Mouse (Mus musculus): ENCODE results near the gene Cfc1. TPM values are rescaled to one million over a fixed set of nuclear protein-coding genes. Genes with fewer than 3 reads are reported as not detected.
A peak's percentile ranks its signal among the peaks of the same experiment; 100 is the strongest.
"Not testable (repeated sequence)": the region's sequence is repeated elsewhere in the genome, so short reads cannot be mapped to it uniquely, and the experiment has no call there.

The Cfc1 gene
- not detected in 2 replicates for polyA plus RNA-seq (2016; fragmentation: Nextera tagmentation; extraction: Ambion mirVana)

- H3K27ac ChIP-seq (replicated peaks); DNase-seq (ENCODE audit: low spot score); H3K36me3 ChIP-seq; H3K9me3 ChIP-seq (replicated peaks): not testable (repeated sequence)
- Histone ChIP-seq H3K4me3 (peak within 1 kb of the TSS; percentile 34; the same call in 1 of the 2 replicates), H3K27me3 (ENCODE audit: low read depth, poor library complexity, severe bottlenecking) (peaks cover 47% of the 10 kb centered on the region), H3K4me1 (peaks cover 12% of the 10 kb centered on the region)
- 32% methylated on average over 7 of the region's 7 CpGs for WGBS
Observed at GRCm38 (mm10) chr1:34535043-34535698, at the start of gene Cfc1. Gene Cfc1, plus strand, starts transcription at chr1:34535648.

GRCm38 (mm10) chr1:34487383-34487782 is 48.1 kb upstream of the Cfc1 start:
- no peak for DNase-seq (ENCODE audit: low spot score)
- H3K4me1 ChIP-seq = peaks cover 8% of the 10 kb centered on the region
- 89% methylated on average over 3 of the region's 3 CpGs for WGBS
- H3K27ac ChIP-seq (replicated peaks) = no peak overlapping the region
- no peaks in the 10 kb centered on the region for H3K36me3 ChIP-seq
- no peak overlapping the region for H3K4me3 ChIP-seq
- peaks cover 11% of the 10 kb centered on the region for H3K27me3 ChIP-seq (ENCODE audit: low read depth, poor library complexity, severe bottlenecking)
- no peaks in the 10 kb centered on the region for H3K9me3 ChIP-seq (replicated peaks)

- no peak for DNase-seq (ENCODE audit: low spot score)
- 89% methylated on average over 6 of the region's 6 CpGs for WGBS
- Histone ChIP-seq H3K4me3 (no peak overlapping the region), H3K27ac (replicated peaks) (no peak overlapping the region), H3K9me3 (replicated peaks) (no peaks in the 10 kb centered on the region), H3K4me1 (peaks cover 8% of the 10 kb centered on the region), H3K27me3 (ENCODE audit: low read depth, poor library complexity, severe bottlenecking) (peaks cover 11% of the 10 kb centered on the region), H3K36me3 (no peaks in the 10 kb centered on the region)
Observed at GRCm38 (mm10) chr1:34489852-34490541, 45.5 kb upstream of the Cfc1 start.

- Histone ChIP-seq H3K4me1 (no peaks in the 10 kb centered on the region), H3K9me3 (replicated peaks) (no peaks in the 10 kb centered on the region), H3K27me3 (ENCODE audit: low read depth, poor library complexity, severe bottlenecking) (no peaks in the 10 kb centered on the region), H3K4me3 (no peak overlapping the region), H3K36me3 (no peaks in the 10 kb centered on the region), H3K27ac (replicated peaks) (no peak overlapping the region)
- WGBS = 88% methylated on average over 4 of the region's 4 CpGs
- DNase-seq (ENCODE audit: low spot score) = no peak
Observed at GRCm38 (mm10) chr1:34491480-34491879, 44.0 kb upstream of the Cfc1 start.

- 46% methylated on average over 3 of the region's 3 CpGs for WGBS
Observed at GRCm38 (mm10) chr1:34502991-34503390, 32.5 kb upstream of the Cfc1 start.

GRCm38 (mm10) chr1:34505307-34505706 is 30.1 kb upstream of the Cfc1 start:
- WGBS = 68% methylated on average over 7 of the region's 7 CpGs
- no peak for DNase-seq (ENCODE audit: low spot score)

More at GRCm38 (mm10) chr1:34502991-34503390, 32.5 kb upstream of the Cfc1 start:
- Histone ChIP-seq H3K4me1 (0 out of 2 replicates have a peak, but pooled peaks cover 5% of the 10 kb centered on the region), H3K27me3 (ENCODE audit: low read depth, poor library complexity, severe bottlenecking) (no peaks in the 10 kb centered on the region), H3K9me3 (replicated peaks) (no peaks in the 10 kb centered on the region; the same call in 1 of the 2 replicates), H3K27ac (replicated peaks) (no peak overlapping the region), H3K4me3 (no peak overlapping the region), H3K36me3 (no peaks in the 10 kb centered on the region)
- no peak for DNase-seq (ENCODE audit: low spot score)

GRCm38 (mm10) chr1:34505970-34506551 is 29.4 kb upstream of the Cfc1 start:
- H3K27ac ChIP-seq (replicated peaks) = no peak overlapping the region
- H3K4me3 ChIP-seq = no peak overlapping the region
- DNase-seq (ENCODE audit: low spot score) = no peak
- no peaks in the 10 kb centered on the region for H3K27me3 ChIP-seq (ENCODE audit: low read depth, poor library complexity, severe bottlenecking)
- 82% methylated on average over 4 of the region's 4 CpGs for WGBS
- peaks cover 16% of the 10 kb centered on the region for H3K4me1 ChIP-seq
- H3K36me3 ChIP-seq = no peaks in the 10 kb centered on the region
- no peaks in the 10 kb centered on the region; the same call in 1 of the 2 replicates for H3K9me3 ChIP-seq (replicated peaks)

More at GRCm38 (mm10) chr1:34505307-34505706, 30.1 kb upstream of the Cfc1 start:
- H3K4me3 ChIP-seq = no peak overlapping the region
- H3K9me3 ChIP-seq (replicated peaks) = no peaks in the 10 kb centered on the region; the same call in 1 of the 2 replicates
- no peaks in the 10 kb centered on the region for H3K27me3 ChIP-seq (ENCODE audit: low read depth, poor library complexity, severe bottlenecking)
- no peaks in the 10 kb centered on the region for H3K36me3 ChIP-seq
- peaks cover 8% of the 10 kb centered on the region for H3K4me1 ChIP-seq
- H3K27ac ChIP-seq (replicated peaks) = no peak overlapping the region

GRCm38 (mm10) chr1:34507986-34508385 is 27.5 kb upstream of the Cfc1 start:
- Histone ChIP-seq H3K4me3 (no peak overlapping the region), H3K36me3 (no peaks in the 10 kb centered on the region), H3K27me3 (ENCODE audit: low read depth, poor library complexity, severe bottlenecking) (no peaks in the 10 kb centered on the region), H3K27ac (replicated peaks) (no peak overlapping the region), H3K9me3 (replicated peaks) (no peaks in the 10 kb centered on the region; the same call in 1 of the 2 replicates), H3K4me1 (peaks cover 17% of the 10 kb centered on the region)
- 88% methylated on average over 3 of the region's 3 CpGs for WGBS
- DNase-seq (ENCODE audit: low spot score) = no peak

- DNase-seq (ENCODE audit: low spot score) = peak; percentile 22
- H3K27me3 ChIP-seq (ENCODE audit: low read depth, poor library complexity, severe bottlenecking) = no peaks in the 10 kb centered on the region
- no peaks in the 10 kb centered on the region for H3K36me3 ChIP-seq
- WGBS = 8% methylated on average over 7 of the region's 7 CpGs
- no peaks in the 10 kb centered on the region; the same call in 1 of the 2 replicates for H3K9me3 ChIP-seq (replicated peaks)
- H3K4me1 ChIP-seq = peaks cover 12% of the 10 kb centered on the region
- peak overlapping the region; percentile 20 for H3K4me3 ChIP-seq
- no peak overlapping the region; the same call in 1 of the 2 replicates for H3K27ac ChIP-seq (replicated peaks)
Observed at GRCm38 (mm10) chr1:34510575-34510981, 24.9 kb upstream of the Cfc1 start.

GRCm38 (mm10) chr1:34511027-34511426 is 24.4 kb upstream of the Cfc1 start:
- DNase-seq (ENCODE audit: low spot score) = peak; percentile 59
- H3K4me3 ChIP-seq = peak overlapping the region; percentile 20; the same call in 1 of the 2 replicates
- no peak overlapping the region for H3K27ac ChIP-seq (replicated peaks)
- H3K27me3 ChIP-seq (ENCODE audit: low read depth, poor library complexity, severe bottlenecking) = no peaks in the 10 kb centered on the region
- H3K4me1 ChIP-seq = peaks cover 12% of the 10 kb centered on the region
- WGBS = 9% methylated on average over 3 of the region's 3 CpGs
- no peaks in the 10 kb centered on the region; the same call in 1 of the 2 replicates for H3K9me3 ChIP-seq (replicated peaks)
- no peaks in the 10 kb centered on the region for H3K36me3 ChIP-seq

GRCm38 (mm10) chr1:34513068-34513467 is 22.4 kb upstream of the Cfc1 start:
- Histone ChIP-seq H3K27ac (replicated peaks) (no peak overlapping the region), H3K27me3 (ENCODE audit: low read depth, poor library complexity, severe bottlenecking) (no peaks in the 10 kb centered on the region), H3K9me3 (replicated peaks) (no peaks in the 10 kb centered on the region; the same call in 1 of the 2 replicates), H3K4me3 (no peak overlapping the region), H3K36me3 (no peaks in the 10 kb centered on the region), H3K4me1 (peaks cover 12% of the 10 kb centered on the region)
- no peak for DNase-seq (ENCODE audit: low spot score)
- 74% methylated on average over 4 of the region's 4 CpGs for WGBS

GRCm38 (mm10) chr1:34516595-34516994 is 18.9 kb upstream of the Cfc1 start:
- 57% methylated on average over 5 of the region's 5 CpGs for WGBS
- no peak for DNase-seq (ENCODE audit: low spot score)
- Histone ChIP-seq H3K9me3 (replicated peaks) (no peaks in the 10 kb centered on the region), H3K27me3 (ENCODE audit: low read depth, poor library complexity, severe bottlenecking) (no peaks in the 10 kb centered on the region), H3K36me3 (no peaks in the 10 kb centered on the region), H3K4me1 (no peaks in the 10 kb centered on the region), H3K27ac (replicated peaks) (no peak overlapping the region), H3K4me3 (no peak overlapping the region)
